17 mouse cellular contexts compared by ENCODE assay signal in genomic region chr19:7598481-7598880, GRCm38 (mm10). TPM values are rescaled to one million over a fixed set of nuclear protein-coding genes. Genes with fewer than 3 reads are reported as not detected.
"Had no signal": no experiment of that assay in that cellular context is flagged by ENCODE, and none has a peak within 500 bp of the region (broad histone marks: within the 10 kb centered on the region; RNA-seq: fewer than 3 reads in every experiment).

No protein-coding gene starts in this region.

- H3K27me3 ChIP-seq: limb, embryonic 12.5 days; neural tube, embryonic 15.5 days had no signal

- H3K4me3 ChIP-seq: layer of hippocampus, adult 2 months; limb, embryonic 12.5 days; myocyte; neural tube, embryonic 15.5 days had no signal

- H3K36me3 ChIP-seq: limb, embryonic 12.5 days; neural tube, embryonic 15.5 days had no signal

- H3K9ac ChIP-seq: limb, embryonic 12.5 days; liver, embryonic 14.5 days; neural tube, embryonic 15.5 days had no signal

- DNase-seq: liver; lung, adult 18-20 months; midbrain, embryonic 14.5 days; right cerebral cortex, adult 18-20 months; right cerebral cortex, postnatal 25 days; thymus, postnatal 4 days had no signal

- H3K4me2 ChIP-seq: limb, embryonic 12.5 days; neural tube, embryonic 15.5 days had no signal

- H3K9me3 ChIP-seq: limb, embryonic 12.5 days; neural tube, embryonic 15.5 days had no signal

- H3K27ac ChIP-seq: layer of hippocampus, adult 2 months; limb, embryonic 12.5 days; liver, embryonic 14.5 days; neural tube, embryonic 15.5 days had no signal

RNA-seq across cellular contexts. Expression of gene Lgals12, which starts 8.5 kb away (rescaled TPM):
- total RNA-seq: megakaryocyte-erythroid progenitor cell, adult 5-6 weeks had no signal
- polyA plus RNA-seq: neural tube, embryonic 11.5 days had no signal

RNA-seq across cellular contexts. Expression of gene Hrasls5, which starts 13.9 kb away (rescaled TPM):
- total RNA-seq: layer of hippocampus, adult 2 months; layer of hippocampus, postnatal 10 days; left cerebral cortex, postnatal 36 days; megakaryocyte-erythroid progenitor cell, adult 5-6 weeks had no signal
- polyA plus RNA-seq: limb, embryonic 12.5 days; midbrain, embryonic 14.5 days; neural tube, embryonic 11.5 days; neural tube, embryonic 15.5 days; small intestine, adult 2 months; stomach, embryonic 16.5 days had no signal
